ENCODE assay signal across 25 mouse cellular contexts in genomic region chr5:67849411-67849810, GRCm38 (mm10). TPM values are rescaled to one million over a fixed set of nuclear protein-coding genes. Genes with fewer than 3 reads are reported as not detected.
DNase-seq lines count a peak whose midpoint lies in the region; ATAC-seq and TF ChIP-seq lines count a peak whose summit lies in the region.
"Had no signal": no experiment of that assay in that cellular context is flagged by ENCODE, and none has a peak within 500 bp of the region (broad histone marks: within the 10 kb centered on the region; RNA-seq: fewer than 3 reads in every experiment).

No protein-coding gene starts in this region.

- ATAC-seq in forebrain, postnatal 0 days, result no peak
- no peak for ATAC-seq in forebrain, embryonic 14.5 days
- no peak for ATAC-seq in hindbrain, embryonic 15.5 days (ENCODE audit: low FRiP score, low read depth)
- ATAC-seq: activated CD4-positive, CD25-positive, alpha-beta regulatory T cell, adult 4 months; liver, postnatal 0 days had no signal

- no peaks in the 10 kb centered on the region for H3K36me3 ChIP-seq in forebrain, postnatal 0 days (ENCODE audit: insufficient read depth)
- H3K36me3 ChIP-seq in forebrain, embryonic 14.5 days (ENCODE audit: control insufficient read depth, insufficient read depth, low read length), result no peaks in the 10 kb centered on the region
- H3K36me3 ChIP-seq in hindbrain, embryonic 15.5 days, result no peaks in the 10 kb centered on the region
- H3K36me3 ChIP-seq in hindbrain, embryonic 10.5 days, result no peaks in the 10 kb centered on the region
- H3K36me3 ChIP-seq: hindbrain, embryonic 12.5 days; limb, embryonic 12.5 days had no signal

- WGBS in forebrain, postnatal 0 days, result 70% methylated on average over 4 of the region's 4 CpGs
- WGBS in forebrain, embryonic 14.5 days, result 77% methylated on average over 4 of the region's 4 CpGs
- WGBS in hindbrain, embryonic 15.5 days, result 66% methylated on average over 4 of the region's 4 CpGs
- WGBS in hindbrain, embryonic 10.5 days, result 80% methylated on average over 4 of the region's 4 CpGs

- peaks cover 21% of the 10 kb centered on the region for H3K4me1 ChIP-seq in forebrain, postnatal 0 days (ENCODE audit: insufficient read depth)
- H3K4me1 ChIP-seq in forebrain, embryonic 14.5 days (ENCODE audit: control insufficient read depth, insufficient read depth, low read length), result peaks cover 18% of the 10 kb centered on the region
- peaks cover 27% of the 10 kb centered on the region for H3K4me1 ChIP-seq in hindbrain, embryonic 15.5 days (replicated peaks)
- H3K4me1 ChIP-seq in hindbrain, embryonic 10.5 days (replicated peaks), result peaks cover 43% of the 10 kb centered on the region

- no peak overlapping the region for H3K9ac ChIP-seq in forebrain, postnatal 0 days
- no peak overlapping the region for H3K9ac ChIP-seq in forebrain, embryonic 14.5 days (ENCODE audit: low read length)
- no peak overlapping the region for H3K9ac ChIP-seq in hindbrain, embryonic 15.5 days
- H3K9ac ChIP-seq: hindbrain, embryonic 12.5 days; limb, embryonic 12.5 days; liver, postnatal 0 days had no signal

- H3K9me3 ChIP-seq in forebrain, postnatal 0 days (ENCODE audit: low read length), result no peaks in the 10 kb centered on the region
- no peaks in the 10 kb centered on the region for H3K9me3 ChIP-seq in forebrain, embryonic 14.5 days (replicated peaks; ENCODE audit: control insufficient read depth, low read length)
- H3K9me3 ChIP-seq in hindbrain, embryonic 15.5 days, result no peaks in the 10 kb centered on the region
- H3K9me3 ChIP-seq in hindbrain, embryonic 10.5 days, result no peaks in the 10 kb centered on the region
- H3K9me3 ChIP-seq: hindbrain, embryonic 12.5 days; limb, embryonic 12.5 days had no signal

- H3K27me3 ChIP-seq in forebrain, postnatal 0 days (ENCODE audit: insufficient read depth, low read length), result no peaks in the 10 kb centered on the region
- no peaks in the 10 kb centered on the region for H3K27me3 ChIP-seq in forebrain, embryonic 14.5 days (replicated peaks; ENCODE audit: control insufficient read depth, insufficient read depth, low read length)
- no peaks in the 10 kb centered on the region for H3K27me3 ChIP-seq in hindbrain, embryonic 15.5 days
- H3K27me3 ChIP-seq in hindbrain, embryonic 10.5 days (ENCODE audit: insufficient read depth, poor library complexity, severe bottlenecking), result no peaks in the 10 kb centered on the region
- H3K27me3 ChIP-seq: hindbrain, embryonic 12.5 days had no signal

- no peak overlapping the region for H3K4me3 ChIP-seq in forebrain, postnatal 0 days (ENCODE audit: low read depth, low read length)
- H3K4me3 ChIP-seq in forebrain, embryonic 14.5 days (ENCODE audit: low read depth, low read length), result no peak overlapping the region
- H3K4me3 ChIP-seq in hindbrain, embryonic 15.5 days, result no peak overlapping the region
- H3K4me3 ChIP-seq in hindbrain, embryonic 10.5 days, result no peak overlapping the region
- H3K4me3 ChIP-seq: heart, adult 2 months; hindbrain, embryonic 12.5 days; layer of hippocampus, adult 2 months; left cerebral cortex, adult 2 months; limb, embryonic 12.5 days had no signal

- H3K4me2 ChIP-seq in forebrain, postnatal 0 days (ENCODE audit: low read depth), result no peak overlapping the region
- H3K4me2 ChIP-seq in forebrain, embryonic 14.5 days (ENCODE audit: low read length), result no peak overlapping the region
- H3K4me2 ChIP-seq in hindbrain, embryonic 15.5 days, result no peak overlapping the region
- H3K4me2 ChIP-seq: limb, embryonic 12.5 days had no signal

- DNase-seq in forebrain, postnatal 0 days, result peak; percentile 40
- no peak for DNase-seq in forebrain, embryonic 14.5 days (ENCODE audit: low spot score)
- DNase-seq in hindbrain, embryonic 10.5 days (ENCODE audit: low spot score), result no peak
- DNase-seq in thymus, postnatal 0 days (ENCODE audit: low spot score), result peak; percentile 38
- no peak for DNase-seq in thymus, adult 18-20 months
- DNase-seq in ZHBTc4 (ENCODE audit: low read depth, low spot score), result peak; percentile 53
- no peak for DNase-seq in adrenal gland, adult (ENCODE audit: inconsistent age in 2 of 2, low spot score in 1 of 2)
- DNase-seq: adrenal gland, postnatal 10 days; cerebellum, adult 11 months; cerebellum, adult 9-10 months; cerebellum, postnatal 36 days; gastrocnemius, postnatal 25 days; heart, adult 2 months; heart, postnatal 14 days; kidney, adult 18-20 months; kidney, postnatal 36 days; liver, postnatal 0 days; lung, postnatal 36 days; thymus, postnatal 25 days had no signal

- TF ChIP-seq CTCF in forebrain, postnatal 0 days (IDR thresholded peaks at IDR 0.05; ENCODE audit: low read depth), result no peak

- H3K27ac ChIP-seq in forebrain, postnatal 0 days (ENCODE audit: low read depth, low read length), result no peak overlapping the region
- no peak overlapping the region for H3K27ac ChIP-seq in forebrain, embryonic 14.5 days (ENCODE audit: low read depth, low read length)
- H3K27ac ChIP-seq in hindbrain, embryonic 15.5 days (replicated peaks), result peak overlapping the region; percentile 92; the same call in 1 of the 2 replicates
- no peak overlapping the region for H3K27ac ChIP-seq in hindbrain, embryonic 10.5 days
- H3K27ac ChIP-seq: heart, adult 2 months; layer of hippocampus, adult 2 months; left cerebral cortex, adult 2 months; limb, embryonic 12.5 days had no signal

RNA-seq across cellular contexts. Expression of gene Atp8a1, which starts 2.2 kb away (rescaled TPM):
- total RNA-seq in forebrain, postnatal 0 days (2014; rRNA removed), result 75.7 and 83.8 TPM in 2 replicates
- polyA plus RNA-seq in forebrain, postnatal 0 days (2015; fragmentation: Nextera tagmentation; extraction: Ambion mirVana), result 25.7 and 30.9 TPM in 2 replicates
- polyA plus RNA-seq in forebrain, embryonic 14.5 days (2014; fragmentation: Nextera tagmentation; extraction: Ambion mirVana), result 24.2 and 30.2 TPM in 2 replicates
- polyA plus RNA-seq in hindbrain, embryonic 15.5 days (2015; fragmentation: Nextera tagmentation; extraction: Ambion mirVana), result 49.4 and 56.7 TPM in 2 replicates
- 14.2 and 17.0 TPM in 2 replicates for polyA plus RNA-seq in hindbrain, embryonic 10.5 days (2016; fragmentation: Nextera tagmentation; extraction: Ambion mirVana)
- polyA plus RNA-seq in thymus, postnatal 0 days (2015; fragmentation: Nextera tagmentation; extraction: Ambion mirVana), result 16.5 and 16.7 TPM in 2 replicates

Comparison
In these comparisons a context has a peak if more than half of its experiments do, and no peak if none do; other contexts are left out.
1. DNase-seq: peak in forebrain, postnatal 0 days (single experiment), thymus, postnatal 0 days (single experiment) and ZHBTc4 (single experiment); none in forebrain, embryonic 14.5 days (single experiment), hindbrain, embryonic 10.5 days (single experiment), thymus, adult 18-20 months (0 of 2) and adrenal gland, adult (0 of 2).